Mouse (Mus musculus): ENCODE measurements at regions not wholly inside any gene's neighbourhood (a gene's known extent, or its start where the extent isn't known, plus 50 kb on each side); places are given as distances from the start of the nearest gene placed in this dataset.

GRCm38 (mm10) chr15:28653996-28654395 lies 450.4 kb downstream of the Dnah5 start:
- DNase-seq (ENCODE audit: extremely low read depth), result no peak
- dilution Hi-C loops (cut with MboI; ENCODE audit: extremely low pct_ligation_motif_present, extremely low pct_unique_long_range_greater_than_20kb, low sequenced_read_pairs), result no loop called here
- Histone ChIP-seq H3K4me3 (replicated peaks in 1 of 3; ENCODE audit: low read depth in 2 of 3, low read length in 2 of 3, poor library complexity in 1 of 3) (no peak overlapping the region), H3K4me2 (ENCODE audit: insufficient read depth, low read depth, poor library complexity, severe bottlenecking) (no peak overlapping the region), H3K79me2 (replicated peaks; ENCODE audit: control insufficient read depth, extremely low read depth, insufficient read depth, poor library complexity, severe bottlenecking) (no peaks in the 10 kb centered on the region), H3K27ac (ENCODE audit: insufficient read depth, low read depth) (no peak overlapping the region), H3K36me3 (replicated peaks in 1 of 2; ENCODE audit: control insufficient read depth in 1 of 2, insufficient read depth in 1 of 2, low read length in 1 of 2) (no peaks in the 10 kb centered on the region), H3K9me3 (replicated peaks; ENCODE audit: low read length) (peaks cover 60% of the 10 kb centered on the region), H3K27me3 (replicated peaks) (no peaks in the 10 kb centered on the region), H3K4me1 (ENCODE audit: control insufficient read depth in 1 of 2, insufficient read depth in 2 of 2) (no peaks in the 10 kb centered on the region), H3K9ac (ENCODE audit: insufficient read depth, low read depth) (no peak overlapping the region)
- TF ChIP-seq SMC3 (IDR thresholded peaks at IDR 0.05; ENCODE audit: low read depth, low read length), result no peak
- in situ Hi-C loops (cut with MboI; ENCODE audit: low pct_ligation_motif_present, low pct_unique_long_range_greater_than_20kb, low sequenced_read_pairs), result no loop called here

DNA sequence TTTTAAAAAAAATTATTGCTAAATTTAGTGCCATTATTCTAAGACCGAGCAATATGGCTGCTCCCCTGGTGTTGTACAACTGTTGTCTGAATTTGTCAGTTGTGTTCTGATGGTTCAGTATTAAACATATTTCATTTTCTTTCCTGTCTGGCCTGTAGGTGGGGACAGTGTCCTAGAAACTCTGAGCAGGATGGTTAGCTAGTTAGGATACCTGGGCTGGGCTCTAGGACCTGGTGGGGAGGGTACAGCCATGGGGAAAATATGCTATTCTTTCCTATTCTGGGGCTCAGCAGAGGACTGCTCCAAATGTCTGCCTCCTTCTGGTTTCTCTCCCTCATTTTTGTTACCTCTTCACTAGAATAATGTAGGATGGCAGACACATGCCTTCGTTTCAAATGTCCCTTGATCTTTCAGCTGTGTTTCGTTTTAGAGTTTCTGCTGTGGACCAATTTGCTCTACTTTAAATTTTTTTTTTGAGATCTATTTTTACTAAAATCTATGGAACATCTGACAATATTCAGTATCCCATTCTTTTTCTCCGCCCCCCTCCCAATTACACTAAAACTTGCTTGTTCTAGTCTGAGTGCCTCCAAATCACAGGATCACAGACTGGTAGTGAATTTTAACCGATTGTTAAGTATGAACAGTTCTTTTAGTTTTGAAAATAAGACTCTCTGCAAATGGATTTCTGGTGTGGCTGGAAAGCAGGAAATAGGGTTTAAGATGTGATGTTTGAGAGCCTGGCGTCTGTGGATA lies 460.5 kb downstream of the Dnah5 start:
- no peak overlapping the region for H3K4me2 ChIP-seq (ENCODE audit: insufficient read depth, low read depth, poor library complexity, severe bottlenecking)
- dilution Hi-C loops (cut with MboI; ENCODE audit: extremely low pct_ligation_motif_present, extremely low pct_unique_long_range_greater_than_20kb, low sequenced_read_pairs) (no loop called here), in situ Hi-C loops (cut with MboI; ENCODE audit: low pct_ligation_motif_present, low pct_unique_long_range_greater_than_20kb, low sequenced_read_pairs) (no loop called here)
- no peak overlapping the region for H3K4me3 ChIP-seq (replicated peaks in 1 of 3; ENCODE audit: low read depth in 2 of 3, low read length in 2 of 3, poor library complexity in 1 of 3)
- H3K27me3 ChIP-seq (replicated peaks), result no peaks in the 10 kb centered on the region
- DNase-seq (ENCODE audit: extremely low read depth), result no peak
- TF ChIP-seq MXI1 (IDR thresholded peaks at IDR 0.05; ENCODE audit: low read depth, low read length), result no peak
- H3K36me3 ChIP-seq (replicated peaks in 1 of 2; ENCODE audit: control insufficient read depth in 1 of 2, insufficient read depth in 1 of 2, low read length in 1 of 2), result no peaks in the 10 kb centered on the region
- no peaks in the 10 kb centered on the region for H3K4me1 ChIP-seq (ENCODE audit: control insufficient read depth in 1 of 2, insufficient read depth in 2 of 2)
- H3K79me2 ChIP-seq (replicated peaks; ENCODE audit: control insufficient read depth, extremely low read depth, insufficient read depth, poor library complexity, severe bottlenecking), result no peaks in the 10 kb centered on the region
- peaks cover 57% of the 10 kb centered on the region for H3K9me3 ChIP-seq (replicated peaks; ENCODE audit: low read length)
- H3K27ac ChIP-seq (ENCODE audit: insufficient read depth, low read depth), result no peak overlapping the region
- H3K9ac ChIP-seq (ENCODE audit: insufficient read depth, low read depth), result no peak overlapping the region
